Mouse (Mus musculus) heart, postnatal 14 days (tissue): Measurements from ENCODE around the gene Car7. TPM values are rescaled to one million over a fixed set of nuclear protein-coding genes. Genes with fewer than 3 reads are reported as not detected.

Experiments
- total RNA-seq, 2 experiments: library from RNA; stranded (reverse); gene quantifications; 2 replicates each; pipeline ENCODE4 v1.2.3; 2021

The Car7 gene
- total RNA-seq, 2 experiments from 2014 or later, result 4.8 to 4.9 TPM

Other genes starting within 250 kb of the Car7 start
- gene Cmtm2a, start 241.5 kb upstream of the Car7 start, total RNA-seq, result not detected
- gene Gm45711, start 224.6 kb upstream of the Car7 start, total RNA-seq, result not detected
- gene Cmtm1, start 224.5 kb upstream of the Car7 start, total RNA-seq, result not detected
- not detected for gene Gm11020, start 213.1 kb upstream of the Car7 start, total RNA-seq
- not detected for gene Cmtm2b, start 212.5 kb upstream of the Car7 start, total RNA-seq
- 10 to 100 TPM; 31.4 to 31.5 TPM for gene Cmtm3, start 195.3 kb upstream of the Car7 start, total RNA-seq
- 10 to 100 TPM; 12.1 to 13.6 TPM for gene Cmtm4, start 138.9 kb upstream of the Car7 start, total RNA-seq
- 100 to 1,000 TPM; 101 to 110 TPM for gene Dync1li2, start 91.6 kb upstream of the Car7 start, total RNA-seq
- gene Terb1, start 24.8 kb upstream of the Car7 start, total RNA-seq, result not detected
- gene Nae1, start 52 bp upstream of the Car7 start, total RNA-seq, result 10 to 100 TPM; 28.3 to 30.0 TPM
- 10 to 100 TPM; 17.0 to 18.2 TPM for gene Pdp2, start 56.8 kb downstream of the Car7 start, total RNA-seq
- gene Cdh16, start 89.7 kb downstream of the Car7 start, total RNA-seq, result 1 to 10 TPM; 3.3 to 3.5 TPM
- gene Rrad, start 96.6 kb downstream of the Car7 start, total RNA-seq, result 100 to 1,000 TPM; 198 to 203 TPM
- gene Ciao2b, start 107.3 kb downstream of the Car7 start, total RNA-seq, result 10 to 100 TPM; 52.9 to 63.6 TPM
- not detected for gene Ces2a, start 199.3 kb downstream of the Car7 start, total RNA-seq